Mouse (Mus musculus) urinary bladder, adult 2 months (tissue): Measurements from ENCODE around the gene Mxi1. TPM values are rescaled to one million over a fixed set of nuclear protein-coding genes. Genes with fewer than 3 reads are reported as not detected.

Experiments
- DNase-seq: peaks from one replicate; pipeline ENCODE4 v3.0.0; 2022; ENCODE audit warnings: low spot score
- polyA plus RNA-seq: library from polyadenylated mRNA; depleted of rRNA; stranded (reverse); fragments of >200 nt; gene quantifications from 2 replicates; pipeline ENCODE4 v1.2.3, GENCODE M21; 2012; rRNA removed

Gene Mxi1
- polyA plus RNA-seq, result 37.6 and 43.3 TPM in 2 replicates

DNA sequence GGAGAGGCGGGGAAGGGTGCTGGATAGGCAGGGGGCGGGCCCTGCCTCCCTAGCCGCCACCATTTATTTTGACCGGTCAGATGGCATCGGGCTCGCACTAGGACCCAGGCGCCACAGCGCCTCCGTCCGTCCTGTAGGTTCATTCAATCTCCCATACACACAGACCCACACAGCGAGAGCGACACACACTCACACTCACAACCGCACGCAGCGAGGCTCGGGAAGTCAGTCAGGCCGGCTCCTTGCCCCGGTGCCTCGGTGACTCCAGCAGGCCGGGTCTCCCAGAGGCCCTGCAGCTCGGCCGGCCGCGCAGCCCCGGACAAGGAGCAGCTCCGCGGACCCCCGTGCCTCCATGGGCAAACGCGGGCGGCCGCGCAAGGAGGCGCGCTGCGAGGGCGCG lies at the start of gene Mxi1:
Gene Mxi1, plus strand, starts transcription at position 171 of the 400 bp plus-strand sequence.
- peak; percentile 64 for DNase-seq

DNA sequence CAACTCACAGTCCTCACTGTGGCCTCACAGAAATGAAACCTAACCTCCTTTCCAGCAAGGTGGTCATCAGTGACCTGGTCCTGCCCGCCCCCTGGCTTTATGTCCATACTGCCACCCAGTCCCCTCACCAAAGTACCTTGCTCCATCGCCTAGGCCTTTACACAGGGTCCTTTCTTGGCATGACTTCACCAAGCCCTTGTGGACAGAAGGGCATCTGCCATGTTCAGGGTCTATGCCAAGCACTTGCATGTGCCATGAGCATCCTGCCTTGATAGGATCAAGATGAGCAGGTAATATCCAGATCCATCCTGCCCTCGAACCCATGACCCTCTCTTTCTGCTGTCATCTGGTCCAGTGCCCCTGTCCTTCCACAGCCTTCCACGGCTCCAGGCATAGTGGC lies 49.5 kb upstream of the Mxi1 start:
- DNase-seq, result no peak

DNA sequence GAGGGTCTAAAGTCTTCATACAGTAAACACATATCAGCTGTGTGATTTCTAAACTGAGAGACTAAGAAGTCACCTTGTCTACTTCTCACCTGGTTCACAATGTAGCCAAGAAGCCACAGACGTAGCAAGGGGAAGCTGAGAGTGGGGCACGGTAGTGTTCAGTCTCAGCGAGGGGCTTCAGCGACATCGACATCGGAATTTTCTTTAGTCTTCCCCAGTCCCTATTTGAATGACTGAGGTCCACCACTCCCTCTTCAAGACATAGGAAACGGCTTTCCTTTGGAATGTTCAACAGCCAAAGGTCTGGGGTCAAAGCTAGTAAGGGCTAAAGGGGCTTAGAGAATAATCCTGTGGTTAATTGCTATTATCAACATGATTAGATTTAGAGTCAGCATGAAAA lies 48.3 kb upstream of the Mxi1 start:
- DNase-seq, result no peak

GRCm38 (mm10) chr19:53263859-53264733 lies 46.2 kb upstream of the Mxi1 start:
- no peak for DNase-seq

DNA sequence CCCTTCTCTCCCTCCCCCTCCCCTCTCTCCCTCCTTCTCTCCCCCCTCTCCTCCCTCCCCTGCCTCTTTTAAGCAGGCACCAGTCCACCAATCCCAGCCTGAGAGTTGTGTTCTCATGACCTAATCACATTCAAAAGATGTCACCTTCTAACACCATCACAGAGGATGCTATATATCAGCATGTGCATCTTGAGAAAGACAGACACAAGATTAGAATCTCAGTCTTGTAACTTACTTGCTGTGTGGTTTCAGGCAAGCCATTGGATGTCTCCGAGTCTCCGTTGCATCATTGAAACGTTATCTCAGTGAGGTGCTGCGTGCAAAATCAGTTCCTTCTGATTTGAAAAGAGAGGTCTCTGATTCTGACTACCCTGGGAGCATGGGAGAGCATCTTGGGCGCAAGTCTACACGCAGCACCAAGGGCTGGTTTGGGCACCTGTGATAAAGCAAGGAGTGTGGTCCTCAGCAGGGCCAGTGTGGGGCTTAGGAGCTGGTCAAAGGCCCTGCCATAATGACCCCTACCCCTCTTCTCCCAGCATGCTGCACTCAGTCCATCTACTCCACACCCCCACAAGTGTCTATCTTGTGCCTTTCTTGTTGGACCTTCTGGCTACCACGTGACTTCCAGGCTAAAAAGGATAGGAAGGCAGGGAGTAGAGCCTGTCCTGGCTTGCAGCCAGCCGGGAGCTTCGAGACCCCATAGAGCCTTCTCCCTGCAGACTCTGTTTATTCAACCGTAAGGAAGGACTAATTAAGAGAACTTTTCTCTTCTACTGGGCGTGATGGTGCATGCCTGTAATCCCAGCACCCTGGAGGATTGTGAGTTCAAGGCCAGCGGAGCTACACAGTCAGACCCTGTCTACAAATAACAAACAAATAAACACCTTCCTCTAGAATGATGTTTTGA lies 45.2 kb upstream of the Mxi1 start:
- no peak for DNase-seq

GRCm38 (mm10) chr19:53267305-53267704 lies 43.0 kb upstream of the Mxi1 start:
- no peak for DNase-seq

DNA sequence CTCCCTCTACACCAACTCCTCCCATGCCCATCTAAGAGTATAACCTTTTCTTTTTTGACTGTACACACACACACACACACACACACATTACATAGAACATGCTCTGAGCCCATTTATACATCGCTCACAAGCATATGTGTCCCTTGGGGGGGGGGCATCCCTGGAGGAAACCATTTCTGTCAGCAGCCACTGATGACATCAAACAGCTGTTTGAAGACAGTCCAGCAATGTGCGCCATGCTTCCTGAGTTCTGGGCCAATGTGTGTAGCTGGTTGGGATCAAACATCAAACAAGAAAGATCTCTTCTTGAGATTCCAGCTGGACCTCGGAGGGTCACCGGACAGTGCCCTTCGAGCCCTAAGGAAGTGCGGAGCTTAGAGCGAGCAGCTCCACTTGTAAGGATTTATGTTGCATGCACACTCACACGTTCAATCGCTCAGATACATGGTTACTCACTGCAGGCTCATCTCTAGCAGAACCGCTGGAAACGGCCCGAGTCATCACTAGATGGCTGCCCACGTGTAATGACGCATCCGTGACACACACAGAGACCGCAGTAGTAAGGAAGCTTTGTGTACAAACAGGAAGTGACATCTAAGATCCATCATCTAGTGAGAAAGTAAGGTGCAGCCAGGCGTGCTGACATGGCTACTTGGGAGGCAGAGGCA lies 37.1 kb upstream of the Mxi1 start:
- DNase-seq, result no peak

GRCm38 (mm10) chr19:53273781-53274428 lies 36.4 kb upstream of the Mxi1 start:
- no peak for DNase-seq

- no peak for DNase-seq
Observed at GRCm38 (mm10) chr19:53275204-53275603, 35.1 kb upstream of the Mxi1 start.

- no peak for DNase-seq
Observed at GRCm38 (mm10) chr19:53276902-53277707, 33.2 kb upstream of the Mxi1 start.

- no peak for DNase-seq
Observed at GRCm38 (mm10) chr19:53278491-53279415, 31.6 kb upstream of the Mxi1 start.

- DNase-seq, result no peak
Observed at GRCm38 (mm10) chr19:53280254-53280653, 30.1 kb upstream of the Mxi1 start.

DNA sequence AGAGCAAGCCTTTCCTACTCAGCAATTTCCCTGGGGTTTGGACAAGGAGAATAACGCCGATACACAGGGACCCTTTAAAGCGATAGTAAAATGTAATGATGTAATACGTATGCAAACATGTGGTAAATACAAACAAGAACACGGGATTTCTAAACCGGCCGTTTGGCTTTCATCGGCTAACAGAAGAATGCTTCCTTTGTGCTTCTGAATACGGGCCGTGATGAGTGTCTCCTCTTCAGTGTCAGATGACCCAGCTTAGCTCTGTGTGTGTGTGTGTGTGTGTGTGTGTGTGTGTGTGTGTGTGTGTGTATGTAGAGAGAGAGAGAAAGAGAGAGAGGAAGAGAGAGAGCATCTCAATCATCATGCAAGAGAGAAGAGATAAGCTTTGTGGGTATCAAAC lies 27.7 kb upstream of the Mxi1 start:
- no peak for DNase-seq

DNA sequence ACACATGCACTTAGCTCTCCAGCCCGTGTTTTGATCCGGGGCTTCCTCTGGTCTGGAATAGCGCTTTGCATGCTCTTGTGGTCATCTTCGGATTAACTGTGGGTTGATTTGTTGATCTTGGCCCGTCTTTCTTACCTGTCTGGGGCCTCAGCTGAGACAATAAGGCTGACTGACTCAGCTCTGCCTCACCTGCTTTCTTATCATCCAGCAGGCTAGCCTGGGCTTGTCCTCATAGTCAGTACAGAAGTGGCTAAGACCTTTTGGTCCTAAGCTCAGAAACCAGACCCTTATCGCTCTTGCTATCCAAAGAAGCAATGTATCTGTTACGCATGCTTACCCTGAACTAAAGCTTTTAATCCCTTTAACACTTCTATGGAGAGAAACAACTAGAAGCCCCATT lies 26.6 kb upstream of the Mxi1 start:
- no peak for DNase-seq

- DNase-seq, result no peak
Observed at GRCm38 (mm10) chr19:53284268-53285208, 25.8 kb upstream of the Mxi1 start.

GRCm38 (mm10) chr19:53296331-53297254 lies 13.7 kb upstream of the Mxi1 start:
- no peak for DNase-seq

- DNase-seq, result no peak
Observed at GRCm38 (mm10) chr19:53299156-53299828, 11.0 kb upstream of the Mxi1 start.
